Mouse (Mus musculus) heart, embryonic 13.5 days (tissue): ENCODE results near the gene Mapk1. TPM values are rescaled to one million over a fixed set of nuclear protein-coding genes. Genes with fewer than 3 reads are reported as not detected.

Experiments used
- ATAC-seq: fragments of 200-750 bp; cut with Nextera tagmentation; 2 replicates; pipeline ENCODE4 v1.8.0; 2017; ENCODE audit warnings: moderate TSS enrichment; ENCODE audit not compliant: insufficient number of reproducible peaks, low FRiP score, low TSS enrichment; ENCODE audit errors: extremely low read depth
- H3K27ac ChIP-seq: fragments of 300-500 bp; sonication (generic); replicated peaks from 2 replicates; pipeline ENCODE4 v1.5.1; 2015; ENCODE audit warnings: moderate library complexity, mild to moderate bottlenecking, inconsistent platforms
- H3K27me3 ChIP-seq: fragments of 300-500 bp; sonication (generic); replicated peaks from 2 replicates; pipeline ENCODE4 v1.6.1; 2015; ENCODE audit warnings: mild to moderate bottlenecking, inconsistent platforms
- H3K36me3 ChIP-seq: fragments of 300-500 bp; sonication (generic); 2 replicates; pipeline ENCODE4 v1.6.1; 2015; ENCODE audit warnings: mild to moderate bottlenecking, inconsistent platforms
- H3K4me1 ChIP-seq: fragments of 300-500 bp; sonication (generic); 2 replicates; pipeline ENCODE4 v1.6.1; 2015; ENCODE audit warnings: inconsistent platforms
- H3K4me2 ChIP-seq: fragments of 300-500 bp; sonication (generic); 2 replicates; pipeline ENCODE4 v1.6.1; 2015; ENCODE audit warnings: inconsistent platforms, mild to moderate bottlenecking, moderate library complexity
- H3K4me3 ChIP-seq: fragments of 300-500 bp; sonication (generic); 2 replicates; pipeline ENCODE4 v1.5.1; 2015; ENCODE audit warnings: moderate library complexity, mild to moderate bottlenecking, inconsistent platforms
- H3K9ac ChIP-seq: fragments of 300-500 bp; sonication (generic); 2 replicates; pipeline ENCODE4 v1.6.1; 2015; ENCODE audit warnings: inconsistent platforms, mild to moderate bottlenecking, moderate library complexity
- H3K9me3 ChIP-seq: fragments of 300-500 bp; sonication (generic); 2 replicates; pipeline ENCODE4 v1.6.1; 2016; ENCODE audit warnings: inconsistent platforms
- WGBS: fragments of 180-500 bp; shearing (Covaris S2); methylation state at CpG from one replicate; pipeline ENCODE4 v1.1.7; 2015; ENCODE audit warnings: mixed read lengths; 5-methylcytosine and 5-hydroxymethylcytosine counted together
- polyA plus RNA-seq: library from polyadenylated mRNA; unstranded; fragments of >200 nt; fragmentation: Nextera tagmentation; extraction: Ambion mirVana; gene quantifications from 2 replicates; pipeline ENCODE4 v1.2.1, GENCODE M21; 2015

Mapk1 gene
- polyA plus RNA-seq, 1 experiment from 2014 or later = 112 TPM

GRCm38 (mm10) chr16:17015853-17016230 lies 32.7 kb downstream of the Mapk1 start:
- no peaks in the 10 kb centered on the region for H3K27me3 ChIP-seq
- H3K9me3 ChIP-seq = no peaks in the 10 kb centered on the region
- no peak overlapping the region for H3K9ac ChIP-seq
- H3K27ac ChIP-seq = no peak overlapping the region
- H3K36me3 ChIP-seq = peaks cover 46% of the 10 kb centered on the region
- no peak overlapping the region for H3K4me3 ChIP-seq
- WGBS = 83% methylated on average over 3 of the region's 3 CpGs
- H3K4me1 ChIP-seq = peaks cover 18% of the 10 kb centered on the region
- no peak for ATAC-seq
- no peak overlapping the region for H3K4me2 ChIP-seq

- Histone ChIP-seq H3K9me3 (no peaks in the 10 kb centered on the region), H3K9ac (no peak overlapping the region), H3K36me3 (peaks cover 65% of the 10 kb centered on the region), H3K4me1 (peaks cover 12% of the 10 kb centered on the region), H3K27me3 (no peaks in the 10 kb centered on the region), H3K27ac (no peak overlapping the region), H3K4me3 (no peak overlapping the region), H3K4me2 (no peak overlapping the region)
- WGBS = 57% methylated on average over 6 of the region's 6 CpGs
- no peak for ATAC-seq
These were observed 34.9 kb downstream of the Mapk1 start for GRCm38 (mm10) chr16:17018071-17018470.

- no peaks in the 10 kb centered on the region for H3K4me1 ChIP-seq
- no peaks in the 10 kb centered on the region for H3K9me3 ChIP-seq
- H3K9ac ChIP-seq = no peak overlapping the region
- no peak overlapping the region for H3K4me2 ChIP-seq
- H3K36me3 ChIP-seq = peaks cover 85% of the 10 kb centered on the region
- H3K4me3 ChIP-seq = no peak overlapping the region
- no peak for ATAC-seq
- WGBS = 80% methylated on average over 3 of the region's 3 CpGs
- no peak overlapping the region for H3K27ac ChIP-seq
- H3K27me3 ChIP-seq = no peaks in the 10 kb centered on the region
These were observed 41.4 kb downstream of the Mapk1 start for GRCm38 (mm10) chr16:17024469-17025148.

- H3K36me3 ChIP-seq = peaks cover 85% of the 10 kb centered on the region
- H3K27me3 ChIP-seq = no peaks in the 10 kb centered on the region
- 86% methylated on average over 4 of the region's 4 CpGs for WGBS
- ATAC-seq = no peak
- H3K4me1 ChIP-seq = no peaks in the 10 kb centered on the region
- H3K4me2 ChIP-seq = no peak overlapping the region
- H3K9me3 ChIP-seq = no peaks in the 10 kb centered on the region
- H3K4me3 ChIP-seq = no peak overlapping the region
- H3K9ac ChIP-seq = no peak overlapping the region
- H3K27ac ChIP-seq = no peak overlapping the region
These were observed 47.0 kb downstream of the Mapk1 start for GRCm38 (mm10) chr16:17029971-17030695.

GRCm38 (mm10) chr16:17033754-17034153 lies 50.6 kb downstream of the Mapk1 start:
- Histone ChIP-seq H3K9ac (no peak overlapping the region), H3K27ac (no peak overlapping the region), H3K27me3 (no peaks in the 10 kb centered on the region), H3K4me1 (no peaks in the 10 kb centered on the region), H3K9me3 (no peaks in the 10 kb centered on the region), H3K36me3 (peaks cover 89% of the 10 kb centered on the region), H3K4me3 (no peak overlapping the region), H3K4me2 (no peak overlapping the region)
- 93% methylated on average over 2 of the region's 2 CpGs for WGBS
- no peak for ATAC-seq

GRCm38 (mm10) chr16:17040716-17041115 lies 57.5 kb downstream of the Mapk1 start:
- peaks cover 96% of the 10 kb centered on the region for H3K36me3 ChIP-seq
- H3K9ac ChIP-seq = no peak overlapping the region
- no peaks in the 10 kb centered on the region for H3K27me3 ChIP-seq
- no peak overlapping the region for H3K4me2 ChIP-seq
- no peak for ATAC-seq
- H3K4me1 ChIP-seq = peaks cover 5% of the 10 kb centered on the region; the same call in 1 of the 2 replicates
- WGBS = 93% methylated on average over 3 of the region's 3 CpGs
- H3K9me3 ChIP-seq = no peaks in the 10 kb centered on the region
- H3K4me3 ChIP-seq = no peak overlapping the region
- no peak overlapping the region for H3K27ac ChIP-seq

- H3K4me1 ChIP-seq = peaks cover 5% of the 10 kb centered on the region; the same call in 1 of the 2 replicates
- peaks cover 96% of the 10 kb centered on the region for H3K36me3 ChIP-seq
- WGBS = 71% methylated on average over 1 of the region's 1 CpGs
- no peak for ATAC-seq
- H3K27ac ChIP-seq = no peak overlapping the region
- H3K27me3 ChIP-seq = no peaks in the 10 kb centered on the region
- no peaks in the 10 kb centered on the region for H3K9me3 ChIP-seq
- H3K9ac ChIP-seq = no peak overlapping the region
- no peak overlapping the region for H3K4me3 ChIP-seq
- no peak overlapping the region for H3K4me2 ChIP-seq
These were observed 58.2 kb downstream of the Mapk1 start for GRCm38 (mm10) chr16:17041417-17041816.

GRCm38 (mm10) chr16:17044320-17044719 lies 61.1 kb downstream of the Mapk1 start:
- Histone ChIP-seq H3K27me3 (no peaks in the 10 kb centered on the region), H3K9ac (no peak overlapping the region), H3K4me2 (no peak overlapping the region), H3K9me3 (no peaks in the 10 kb centered on the region), H3K27ac (no peak overlapping the region), H3K4me1 (peaks cover 5% of the 10 kb centered on the region; the same call in 1 of the 2 replicates), H3K4me3 (no peak overlapping the region), H3K36me3 (peaks cover 91% of the 10 kb centered on the region)
- ATAC-seq = no peak
- WGBS = 87% methylated on average over 3 of the region's 3 CpGs

- H3K36me3 ChIP-seq = peaks cover 91% of the 10 kb centered on the region
- no peaks in the 10 kb centered on the region for H3K27me3 ChIP-seq
- H3K4me3 ChIP-seq = no peak overlapping the region
- H3K9me3 ChIP-seq = no peaks in the 10 kb centered on the region
- no peak overlapping the region for H3K4me2 ChIP-seq
- H3K9ac ChIP-seq = no peak overlapping the region
- WGBS = 89% methylated on average over 3 of the region's 3 CpGs
- H3K27ac ChIP-seq = no peak overlapping the region
- peaks cover 5% of the 10 kb centered on the region; the same call in 1 of the 2 replicates for H3K4me1 ChIP-seq
- no peak for ATAC-seq
These were observed 62.1 kb downstream of the Mapk1 start for GRCm38 (mm10) chr16:17045287-17045686.

GRCm38 (mm10) chr16:17049886-17050285 lies 66.7 kb downstream of the Mapk1 start:
- peaks cover 48% of the 10 kb centered on the region for H3K36me3 ChIP-seq
- no peak overlapping the region for H3K27ac ChIP-seq
- WGBS = 86% methylated on average over 1 of the region's 1 CpGs
- H3K27me3 ChIP-seq = no peaks in the 10 kb centered on the region
- H3K9me3 ChIP-seq = no peaks in the 10 kb centered on the region
- peaks cover 12% of the 10 kb centered on the region for H3K4me1 ChIP-seq
- H3K4me3 ChIP-seq = no peak overlapping the region
- no peak overlapping the region for H3K9ac ChIP-seq
- no peak overlapping the region for H3K4me2 ChIP-seq
- ATAC-seq = no peak

GRCm38 (mm10) chr16:17052087-17052486 lies 68.9 kb downstream of the Mapk1 start:
- Histone ChIP-seq H3K4me2 (peak overlapping the region; percentile 19; the same call in 1 of the 2 replicates), H3K27ac (no peak overlapping the region), H3K4me1 (peaks cover 7% of the 10 kb centered on the region; the same call in 1 of the 2 replicates), H3K4me3 (no peak overlapping the region), H3K36me3 (peaks cover 30% of the 10 kb centered on the region), H3K9ac (no peak overlapping the region), H3K27me3 (no peaks in the 10 kb centered on the region), H3K9me3 (no peaks in the 10 kb centered on the region)
- ATAC-seq = no peak
- WGBS = 66% methylated on average over 7 of the region's 7 CpGs
